Mouse (Mus musculus): ENCODE data around the gene Rims1.

Rims1 gene

DNA sequence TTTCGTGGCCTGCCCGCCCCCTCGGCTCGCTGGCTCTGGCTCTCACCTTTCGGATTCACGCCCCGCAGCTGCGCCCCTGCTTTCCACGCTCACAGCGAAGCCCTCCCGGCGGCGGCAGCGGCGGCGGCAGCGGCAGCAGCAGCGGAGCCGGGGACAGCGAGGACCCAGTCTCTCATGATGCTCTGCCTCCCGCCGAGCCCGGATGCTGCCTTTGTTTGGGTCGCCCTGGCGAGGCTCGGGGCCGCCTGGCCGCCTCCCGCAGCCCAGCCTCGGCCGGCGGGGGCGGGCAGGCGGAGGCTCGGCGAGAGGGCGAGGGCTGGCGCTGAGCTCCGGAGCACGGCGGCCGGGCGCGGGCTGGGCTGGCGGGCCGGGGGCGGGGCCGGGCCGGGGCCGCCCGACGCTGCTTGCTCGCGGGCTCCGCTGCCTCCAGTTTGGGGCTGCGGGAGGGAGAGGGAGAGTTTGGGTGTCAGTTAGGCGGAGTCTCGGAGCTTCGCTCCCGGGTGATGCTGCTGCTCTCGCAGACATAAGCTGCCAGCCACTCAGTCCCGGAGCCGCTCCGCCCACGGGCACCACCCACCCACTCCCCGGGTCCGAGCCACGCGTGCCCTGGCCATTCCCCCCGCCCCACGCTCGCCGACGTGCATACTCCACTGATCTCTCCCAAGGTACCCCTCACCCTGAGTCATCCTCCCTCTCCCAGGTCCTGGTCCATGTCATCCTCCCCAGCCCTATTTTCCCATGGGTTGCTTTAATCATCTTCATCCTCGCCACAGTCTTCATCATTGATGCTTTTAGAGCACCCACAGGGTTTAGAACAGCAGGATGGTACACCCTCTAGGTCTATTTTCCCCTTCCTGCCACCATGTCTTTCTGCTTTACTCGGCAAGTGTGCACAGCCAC is at the start of gene Rims1:
Rims1 (minus strand) TSS at position 269 of the 900 bp plus-strand sequence.
- peak; percentile 8 for DNase-seq (ENCODE audit: low read depth, low spot score)

DNA sequence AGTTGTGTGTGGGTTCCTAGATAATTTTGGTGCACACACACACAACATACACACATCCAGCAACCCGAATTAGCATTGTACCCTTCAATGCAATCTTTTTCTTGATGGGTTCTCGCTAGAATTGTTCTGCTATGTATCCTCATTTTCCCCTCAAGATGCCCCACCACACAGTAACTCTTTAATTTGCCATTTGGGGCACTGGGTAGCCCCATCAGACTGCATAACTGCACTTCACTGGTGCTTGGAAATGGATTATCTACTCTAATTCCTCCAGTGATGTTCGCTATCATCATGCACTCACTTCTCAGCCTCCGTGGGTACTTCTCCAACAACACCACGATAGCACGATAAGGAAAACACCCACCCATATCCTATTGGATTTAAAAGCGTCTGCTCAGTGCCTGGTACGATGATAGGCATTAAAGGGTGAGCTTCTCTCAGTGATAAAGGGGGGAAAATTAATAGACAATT is 867 bp upstream of the Rims1 start:
- no peak for DNase-seq (ENCODE audit: low read depth, low spot score)

DNA sequence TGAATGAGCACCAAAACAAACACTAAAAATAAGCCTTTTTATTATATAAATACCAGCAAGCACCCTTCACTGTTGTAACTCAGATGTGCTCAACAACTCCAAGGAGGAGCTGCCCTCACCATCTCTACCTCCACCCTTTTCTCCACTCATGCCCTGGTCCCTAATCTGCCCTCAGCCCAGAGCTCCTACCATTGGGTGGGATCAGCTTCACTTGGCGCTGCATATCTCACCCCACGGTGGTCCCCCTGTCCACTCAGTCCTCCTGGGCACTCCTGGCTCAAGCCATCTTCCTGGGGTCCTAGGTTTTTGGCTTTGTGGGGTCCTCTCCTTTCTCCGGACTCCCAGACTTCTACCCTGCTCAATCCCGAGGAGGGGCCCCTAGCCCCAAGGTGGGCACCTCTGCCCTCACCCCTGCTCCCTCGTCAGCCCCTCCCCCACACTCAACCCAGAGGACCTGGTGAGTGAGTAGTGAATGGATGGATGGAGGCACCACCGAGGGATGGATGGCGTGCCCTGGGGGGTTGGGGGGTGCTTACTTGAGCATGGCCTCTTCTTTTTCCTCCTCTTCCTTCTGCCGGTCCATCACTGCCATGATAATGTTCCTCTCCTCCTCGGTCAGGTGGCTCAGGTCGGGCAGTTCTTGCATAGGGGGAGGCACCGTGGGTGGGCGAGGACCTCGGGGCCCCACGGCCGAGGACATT is 619 bp downstream of the Rims1 start:
- no peak for DNase-seq (ENCODE audit: low read depth, low spot score)

DNA sequence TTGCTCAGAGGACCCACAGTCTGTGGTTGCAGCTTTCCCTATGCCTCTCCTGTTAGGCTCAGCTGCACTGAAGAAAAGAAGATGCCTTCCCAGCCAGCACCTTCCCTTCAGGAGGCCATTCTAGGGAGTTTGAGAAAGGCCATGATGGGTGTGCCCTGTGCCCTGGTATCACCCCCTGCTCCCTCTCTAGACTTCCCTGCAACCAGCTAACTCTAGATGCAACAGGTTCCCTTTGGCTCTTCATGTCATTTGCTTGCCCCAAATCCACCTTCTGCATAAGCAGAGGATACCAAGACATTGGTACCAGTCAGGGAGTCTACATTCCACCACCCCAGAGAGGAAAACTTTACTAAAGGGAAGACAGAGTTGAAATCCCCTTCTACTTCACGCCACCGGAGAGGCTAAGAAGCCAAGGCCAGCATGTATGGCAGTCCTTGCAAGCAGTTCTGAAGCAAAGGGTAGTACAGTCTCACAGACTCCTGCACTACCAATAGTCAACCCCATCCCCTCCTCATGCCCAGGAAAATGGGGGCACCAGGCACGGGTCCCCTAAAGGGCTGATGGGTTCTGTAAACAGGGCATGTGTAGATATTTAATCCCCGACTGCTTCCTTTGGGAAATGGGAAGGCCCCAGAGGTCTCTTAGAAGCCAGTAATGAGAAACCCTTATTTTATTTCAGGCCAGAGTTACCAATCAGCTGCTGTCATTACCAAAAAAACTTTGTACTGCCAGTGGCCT is 1.5 kb downstream of the Rims1 start:
- DNase-seq (ENCODE audit: low read depth, low spot score): no peak

DNA sequence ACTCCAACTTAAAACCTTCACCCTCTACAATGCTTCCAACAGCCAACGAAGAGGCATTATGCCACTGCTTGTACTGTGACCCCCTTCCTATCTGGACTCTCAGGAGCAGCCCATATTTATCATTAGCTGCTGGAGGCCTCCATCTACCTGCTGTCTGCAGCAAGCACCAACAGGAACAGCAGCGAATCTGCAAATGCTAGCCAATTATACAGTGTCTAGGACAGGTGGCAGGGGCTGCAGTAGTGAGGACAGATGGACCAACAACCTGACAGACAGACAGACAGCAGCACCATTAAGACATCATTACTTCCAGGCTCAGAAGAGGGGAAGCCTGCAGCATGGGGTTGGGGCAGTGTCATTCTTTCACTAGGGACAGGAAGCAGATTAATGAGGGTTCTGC is 2.3 kb downstream of the Rims1 start:
- DNase-seq (ENCODE audit: low read depth, low spot score): no peak

DNA sequence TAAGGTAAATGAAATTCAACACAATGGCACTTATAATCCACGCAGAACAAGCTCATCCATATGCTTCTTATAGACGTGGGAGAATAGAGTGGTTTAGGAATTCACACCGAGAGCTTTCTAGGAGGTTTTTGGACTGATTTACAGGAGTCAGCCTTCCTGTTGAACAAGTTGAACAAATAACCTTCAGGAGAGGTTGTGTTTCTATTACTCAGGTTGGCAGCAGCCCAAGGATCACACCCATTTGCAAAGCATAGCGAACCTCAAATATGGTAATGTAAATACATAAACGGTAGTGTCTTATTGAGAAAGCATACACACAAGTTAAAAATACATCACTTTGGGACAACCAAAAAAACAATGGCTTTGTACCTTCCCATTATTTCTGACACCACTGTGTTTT is 5.5 kb downstream of the Rims1 start:
- DNase-seq (ENCODE audit: low read depth, low spot score): no peak

DNA sequence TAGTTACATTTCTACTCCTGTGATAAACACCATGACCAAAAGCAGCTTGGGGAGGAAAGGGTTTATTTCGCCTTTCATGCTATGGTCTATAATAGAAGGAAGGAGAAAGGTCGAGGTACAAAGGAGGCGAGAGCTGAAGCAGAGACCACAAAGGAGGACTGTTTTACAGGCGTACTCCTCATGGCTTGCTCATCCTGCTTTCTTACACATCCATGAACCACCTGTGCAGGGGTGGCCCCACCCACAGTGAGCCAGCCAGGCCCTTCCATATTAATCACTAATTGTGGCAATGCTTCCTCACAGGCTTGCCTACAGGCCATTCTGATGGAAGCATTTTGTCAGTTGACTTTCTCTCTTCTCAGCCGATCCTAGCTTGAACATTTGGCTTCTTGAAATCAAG is 8.7 kb downstream of the Rims1 start:
- no peak for DNase-seq (ENCODE audit: low read depth, low spot score)

DNA sequence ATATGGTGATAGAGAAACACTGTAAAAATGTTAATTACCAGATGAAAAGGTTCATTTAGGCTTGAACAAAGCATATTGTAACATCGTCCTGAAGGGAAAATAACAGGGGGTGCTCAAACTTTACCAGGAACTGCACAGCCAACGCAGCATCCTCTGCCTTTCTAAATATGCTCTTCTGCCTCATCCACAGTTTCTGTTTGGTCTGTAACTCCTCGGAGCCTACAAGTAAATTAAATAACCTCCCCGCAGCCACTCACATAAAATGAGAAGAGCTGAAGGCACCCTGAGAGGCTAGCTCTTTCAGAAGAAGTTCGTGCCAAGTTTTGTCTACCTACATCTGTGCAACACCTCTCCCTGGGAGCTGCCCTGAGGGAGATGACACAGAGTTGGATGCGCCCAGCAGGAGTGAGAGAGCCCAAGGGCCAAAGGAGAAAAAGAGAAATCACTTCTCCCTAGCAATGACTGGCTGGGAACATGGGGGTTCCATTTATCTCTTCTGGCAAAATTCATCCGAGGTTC is 16.3 kb downstream of the Rims1 start:
- no peak for DNase-seq (ENCODE audit: low read depth, low spot score)

DNA sequence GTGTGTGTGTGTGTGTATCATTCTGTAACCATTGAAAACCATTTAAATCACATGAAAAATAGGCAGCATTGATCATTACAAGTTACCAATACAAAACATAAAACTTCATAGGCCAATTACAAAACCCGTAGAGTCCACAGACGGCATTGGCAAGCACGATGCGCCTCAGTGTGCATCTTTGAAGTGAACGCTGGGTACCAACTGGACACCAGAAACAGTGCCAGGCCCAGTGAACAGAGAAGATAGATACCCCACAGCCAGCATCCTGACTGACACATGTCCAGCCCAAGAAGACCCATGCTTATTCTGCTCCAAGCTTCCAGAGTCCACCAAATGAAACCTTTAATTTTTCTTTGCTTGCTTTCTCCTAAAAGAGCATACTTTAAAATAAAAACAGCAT is 18.2 kb downstream of the Rims1 start:
- DNase-seq (ENCODE audit: low read depth, low spot score): no peak

DNA sequence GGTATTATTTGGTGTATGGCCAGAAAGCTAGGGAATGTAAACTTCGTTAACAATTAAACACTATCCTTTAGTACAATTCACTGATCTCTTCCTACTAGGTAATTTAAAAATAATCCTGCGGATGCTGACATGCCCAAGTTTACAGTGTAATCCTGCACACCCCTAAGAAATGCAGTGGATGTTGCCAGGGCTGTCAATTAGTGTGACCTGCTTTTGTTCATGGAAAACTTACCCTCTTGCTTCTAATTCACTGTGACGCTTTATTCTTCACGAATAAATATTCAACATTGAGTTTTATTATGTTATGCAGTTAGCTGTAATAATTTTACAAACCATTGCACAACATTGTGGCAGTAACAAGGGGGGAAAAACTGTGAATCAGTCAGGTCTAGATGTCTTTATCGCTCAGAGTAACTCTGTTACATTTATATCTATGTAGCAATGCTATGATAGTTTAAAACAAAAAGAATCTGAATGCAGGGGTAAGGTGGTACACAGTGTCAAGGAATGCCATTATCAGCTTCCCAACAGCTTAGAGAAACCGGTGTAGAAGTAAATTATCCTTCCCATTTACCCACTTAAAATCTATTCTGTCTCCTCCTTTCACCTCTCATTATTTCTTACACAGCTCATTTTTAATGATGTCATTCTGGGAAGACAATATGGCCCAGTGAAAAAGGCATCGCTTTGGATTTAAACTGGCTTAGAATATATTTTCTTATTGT is 35.1 kb downstream of the Rims1 start:
- no peak for DNase-seq (ENCODE audit: low read depth, low spot score)

DNA sequence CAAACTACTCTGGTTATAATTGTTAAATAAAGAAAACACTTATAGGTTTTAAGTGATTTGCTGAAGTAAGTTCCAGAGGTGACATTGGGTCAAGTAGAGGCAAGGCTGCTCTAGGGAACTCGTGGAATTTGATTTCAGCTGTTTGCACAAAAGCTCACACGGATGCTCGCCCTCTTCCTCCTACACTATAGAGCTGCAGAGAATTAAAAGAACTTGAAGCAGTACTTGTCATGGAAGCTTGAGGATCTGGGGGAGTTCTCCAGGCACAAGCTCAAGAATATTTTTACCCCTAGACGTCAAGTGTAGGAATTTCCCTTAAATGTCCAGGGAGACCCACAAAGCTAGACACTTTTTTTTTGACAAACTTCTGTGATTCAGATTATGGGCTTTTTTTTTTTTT is 42.4 kb downstream of the Rims1 start:
- DNase-seq (ENCODE audit: low read depth, low spot score): no peak

DNA sequence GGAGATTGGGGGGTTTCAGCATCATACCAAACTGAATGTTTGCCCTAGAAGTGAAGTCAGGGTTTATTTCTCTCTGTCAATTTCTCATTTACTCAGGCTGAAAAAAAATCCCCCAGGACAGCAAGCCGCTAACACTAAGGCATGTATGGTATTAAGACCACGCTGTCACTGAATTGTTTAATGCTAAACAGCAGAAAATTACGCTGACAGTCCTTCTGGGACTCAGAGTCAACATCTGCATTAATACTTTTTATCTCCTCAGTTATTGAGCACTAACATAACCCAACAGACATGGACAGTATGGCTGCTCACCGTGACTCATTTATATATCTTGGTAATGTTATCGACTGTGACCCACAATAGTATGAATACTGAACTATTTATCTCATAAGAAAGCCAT is 43.0 kb downstream of the Rims1 start:
- DNase-seq (ENCODE audit: low read depth, low spot score): no peak

DNA sequence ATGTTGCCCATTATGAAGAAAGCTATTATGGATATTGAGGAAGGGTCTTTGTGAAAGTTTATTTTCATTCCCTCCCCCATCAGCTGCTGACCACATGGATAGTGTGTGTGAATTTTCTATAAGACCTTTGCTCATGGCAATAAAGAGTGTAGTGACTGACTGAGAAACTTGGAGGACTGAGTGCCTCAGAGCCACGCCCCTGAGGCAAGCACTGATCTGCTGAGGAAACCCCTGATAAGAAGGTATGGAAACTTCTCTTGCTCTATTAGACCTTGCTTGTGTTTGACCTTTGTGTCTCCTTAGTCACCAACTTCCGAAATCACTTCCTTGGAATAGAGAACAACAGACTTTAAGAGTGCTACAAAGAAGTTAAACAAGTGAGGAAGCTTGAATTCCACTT is 55.3 kb downstream of the Rims1 start:
- DNase-seq (ENCODE audit: low read depth, low spot score): no peak

DNA sequence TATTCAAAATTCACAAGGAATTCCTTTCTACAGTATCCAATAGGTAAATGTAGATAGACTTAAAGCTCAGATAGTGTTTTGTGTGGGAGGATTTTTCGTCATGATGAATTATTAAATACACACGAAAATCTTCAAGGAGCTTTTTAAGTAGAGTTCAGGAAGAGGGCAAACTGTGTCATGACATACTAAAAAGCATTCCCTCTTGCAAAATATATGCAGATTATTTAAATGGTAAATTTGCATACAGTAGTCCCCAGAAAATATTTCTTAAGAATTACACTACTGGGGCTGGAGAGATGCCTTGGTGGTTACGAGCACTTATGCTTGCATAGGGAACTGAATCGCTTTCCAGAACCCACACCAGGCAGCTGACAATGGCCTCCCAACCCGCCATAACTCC is 61.1 kb downstream of the Rims1 start:
- DNase-seq (ENCODE audit: low read depth, low spot score): no peak

DNA sequence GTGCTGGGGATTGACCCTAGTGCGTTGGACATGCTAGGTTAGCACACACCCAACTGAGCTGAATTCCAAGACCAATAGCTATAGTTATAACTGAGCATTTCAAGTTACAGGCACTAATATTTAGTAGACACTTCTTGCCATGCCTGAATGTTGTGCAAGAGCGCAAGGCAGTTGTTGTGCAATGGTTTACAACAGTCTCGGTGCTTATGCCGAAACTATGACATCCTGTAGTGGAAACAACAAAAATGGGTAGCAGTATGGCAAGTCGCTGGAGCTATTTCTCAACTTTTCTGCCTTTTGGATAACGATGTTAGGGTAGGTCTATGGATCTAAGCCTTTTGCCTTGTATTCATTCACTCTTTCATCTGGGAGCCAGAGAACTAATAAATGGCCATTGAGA is 68.3 kb downstream of the Rims1 start:
- no peak for DNase-seq (ENCODE audit: low read depth, low spot score)

DNA sequence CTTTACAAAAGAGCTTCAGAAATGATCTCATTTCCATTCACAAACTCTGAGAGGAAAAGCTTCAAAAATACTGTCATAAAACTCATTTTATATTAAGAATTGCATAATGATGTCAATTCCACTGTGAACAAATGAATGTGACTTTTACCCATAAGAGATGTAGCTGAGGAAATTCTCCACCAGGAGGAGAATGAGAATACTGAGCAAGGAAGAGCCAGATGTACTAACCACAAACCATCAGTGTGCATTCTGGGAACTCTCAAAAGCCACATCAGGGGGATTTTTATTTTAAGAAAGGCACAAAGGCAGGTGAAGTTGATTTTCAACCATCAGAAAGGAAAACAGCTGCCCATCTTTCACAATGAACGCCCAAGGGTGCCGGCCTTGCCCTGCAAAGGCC is 71.4 kb downstream of the Rims1 start:
- no peak for DNase-seq (ENCODE audit: low read depth, low spot score)

DNA sequence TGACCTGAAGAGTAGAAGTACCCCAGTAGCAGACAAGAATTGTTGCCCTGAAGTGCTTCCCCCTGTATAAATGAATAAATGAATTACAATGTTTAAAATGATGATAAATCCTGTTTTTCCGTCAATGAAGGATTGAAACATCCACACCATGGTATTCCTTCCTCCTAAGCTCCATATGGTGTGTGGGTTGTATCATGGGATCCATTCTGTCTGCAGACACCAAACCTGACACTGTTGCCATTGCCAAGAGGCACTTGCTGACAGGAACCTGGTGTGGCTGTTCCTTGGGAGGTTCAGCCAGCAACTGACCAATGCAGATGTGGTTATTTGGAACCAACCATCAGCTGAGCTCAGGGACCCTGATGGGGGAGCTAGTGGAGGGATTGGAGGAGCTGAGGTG is 72.5 kb downstream of the Rims1 start:
- no peak for DNase-seq (ENCODE audit: low read depth, low spot score)

DNA sequence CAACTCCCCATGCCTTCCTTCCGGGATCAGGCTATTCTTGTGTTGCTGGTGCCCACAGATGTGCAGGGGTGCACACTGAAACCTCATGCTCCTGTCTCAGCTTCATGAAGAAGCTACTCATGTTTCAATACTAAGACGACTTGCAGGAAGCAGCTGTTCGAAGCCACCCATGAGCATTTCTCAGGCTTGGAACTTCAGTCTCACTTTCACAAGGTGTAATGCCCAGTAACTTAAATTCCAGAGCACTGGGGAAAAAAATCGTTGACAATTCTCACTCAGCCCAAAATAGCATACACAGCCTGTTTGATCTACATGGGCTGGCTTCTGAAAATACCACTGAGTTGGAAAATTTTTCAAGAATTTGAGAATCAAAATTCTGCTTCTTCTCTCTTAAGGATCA is 77.6 kb downstream of the Rims1 start:
- DNase-seq (ENCODE audit: low read depth, low spot score): no peak

DNA sequence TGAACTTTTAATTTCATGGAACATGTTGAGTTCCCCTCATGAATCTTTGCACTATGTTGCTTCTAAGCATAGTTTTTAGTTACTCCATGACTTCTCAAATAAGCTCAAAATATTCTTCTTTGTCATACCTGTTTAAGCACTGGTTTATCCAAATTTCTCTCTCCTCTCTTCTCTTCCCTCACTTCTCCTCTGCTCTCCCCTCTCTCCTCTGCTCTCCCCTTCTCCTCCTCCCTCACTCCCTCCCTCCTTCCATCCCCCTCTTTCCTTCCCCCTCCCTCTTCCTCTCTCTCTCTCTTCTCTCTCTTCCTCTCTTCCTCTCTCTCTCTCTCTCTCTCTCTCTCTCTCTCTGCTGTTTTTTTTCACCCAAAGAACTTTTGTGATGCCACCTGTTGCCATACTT is 84.1 kb downstream of the Rims1 start:
- no peak for DNase-seq (ENCODE audit: low read depth, low spot score)

DNA sequence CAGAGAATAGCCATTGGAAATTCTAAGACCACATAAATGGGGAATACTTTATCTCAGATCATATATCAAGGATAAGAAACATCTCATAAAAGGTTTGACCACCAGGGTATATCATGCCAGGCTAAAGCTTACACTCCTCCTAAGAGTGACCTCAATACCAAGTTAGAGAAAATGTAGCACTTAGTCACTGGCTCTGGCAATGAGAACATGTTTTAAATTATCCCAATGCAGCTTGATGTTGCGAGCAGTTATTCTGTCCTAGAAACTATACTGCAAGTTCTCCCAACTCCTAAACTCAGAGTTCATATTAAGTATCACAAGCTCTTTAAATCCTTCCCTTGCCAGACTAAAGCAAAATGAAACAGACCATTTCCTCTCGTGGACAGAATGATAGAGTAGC is 85.1 kb downstream of the Rims1 start:
- DNase-seq (ENCODE audit: low read depth, low spot score): no peak

DNA sequence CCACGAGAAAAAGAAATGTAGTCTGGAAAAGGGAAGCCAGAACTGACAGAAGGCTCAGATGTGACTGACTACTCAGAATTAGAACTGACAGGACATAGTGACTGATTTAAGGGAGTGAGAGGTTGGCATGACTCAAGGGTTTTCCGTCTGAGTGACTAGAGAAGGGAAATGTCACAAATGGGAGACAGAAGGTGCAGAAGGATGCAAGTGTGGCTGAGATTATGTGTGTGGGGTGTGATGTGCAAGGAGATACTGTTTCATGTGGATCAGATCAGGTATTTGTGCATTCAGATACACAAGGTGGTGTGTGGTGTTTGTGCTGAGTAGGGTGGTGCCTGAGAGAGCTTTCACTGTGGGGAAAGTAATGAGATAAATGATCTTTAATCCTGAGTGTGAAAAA is 96.3 kb downstream of the Rims1 start:
- DNase-seq (ENCODE audit: low read depth, low spot score): no peak

Data from retina, adult 2 months (tissue).